Mouse (Mus musculus) E14TG2a.4 (cell line): ENCODE results near the gene Ddx19b.
"Not testable (repeated sequence)": the region's sequence is repeated elsewhere in the genome, so short reads cannot be mapped to it uniquely, and the experiment has no call there.

Experiments
- H3K27me3 ChIP-seq: 2 replicates; pipeline ENCODE4 v1.6.1; 2014; ENCODE audit warnings: low read length, control low read depth; ENCODE audit not compliant: insufficient read depth
- H3K36me3 ChIP-seq: 2 replicates; pipeline ENCODE4 v1.6.1; 2014; ENCODE audit warnings: low read length, control low read depth; ENCODE audit not compliant: insufficient read depth
- H3K4me1 ChIP-seq: replicated peaks from 2 replicates; pipeline ENCODE4 v1.6.1; 2014; ENCODE audit warnings: low read depth, low read length, control low read depth
- H3K4me3 ChIP-seq: replicated peaks from 2 replicates; pipeline ENCODE4 v1.5.1; 2014; ENCODE audit warnings: mild to moderate bottlenecking, low read length
- H3K9me3 ChIP-seq: 2 replicates; pipeline ENCODE4 v1.6.1; 2014; ENCODE audit warnings: low read length, control low read depth
- CTCF ChIP-seq: conservative IDR thresholded peaks from 2 replicates; pipeline ENCODE4 v1.5.1; 2014; ENCODE audit warnings: low read length
- NANOG ChIP-seq: IDR thresholded peaks from 2 replicates; pipeline ENCODE4 v1.6.1; 2014; ENCODE audit warnings: borderline replicate concordance, low read length, mixed read lengths
- POU5F1 ChIP-seq: IDR thresholded peaks from 2 replicates; pipeline ENCODE4 v1.6.1; 2014; ENCODE audit warnings: low read length, borderline replicate concordance

Gene Ddx19b

GRCm38 (mm10) chr8:110964666-110965065 is 66.9 kb downstream of the Ddx19b start:
- TF ChIP-seq CTCF, result no peak
- no peak for TF ChIP-seq POU5F1
- TF ChIP-seq NANOG, result no peak
- Histone ChIP-seq H3K36me3 (peaks cover 58% of the 10 kb centered on the region), H3K4me3 (no peak overlapping the region), H3K27me3 (no peaks in the 10 kb centered on the region), H3K9me3 (no peaks in the 10 kb centered on the region), H3K4me1 (peaks cover 23% of the 10 kb centered on the region)

GRCm38 (mm10) chr8:110963051-110963450 is 68.5 kb downstream of the Ddx19b start:
- TF ChIP-seq POU5F1, result no peak
- no peak for TF ChIP-seq CTCF
- TF ChIP-seq NANOG, result no peak

GRCm38 (mm10) chr8:110959906-110960305 is 71.6 kb downstream of the Ddx19b start:
- Histone ChIP-seq H3K9me3 (no peaks in the 10 kb centered on the region), H3K27me3 (no peaks in the 10 kb centered on the region), H3K4me3 (no peak overlapping the region), H3K36me3 (peaks cover 55% of the 10 kb centered on the region), H3K4me1 (peaks cover 37% of the 10 kb centered on the region)
- no peak for TF ChIP-seq NANOG
- no peak for TF ChIP-seq CTCF
- no peak for TF ChIP-seq POU5F1

More at GRCm38 (mm10) chr8:110963051-110963450, 68.5 kb downstream of the Ddx19b start:
- Histone ChIP-seq H3K4me3 (no peak overlapping the region), H3K27me3 (no peaks in the 10 kb centered on the region), H3K36me3 (peaks cover 62% of the 10 kb centered on the region), H3K9me3 (no peaks in the 10 kb centered on the region), H3K4me1 (peaks cover 19% of the 10 kb centered on the region)

- peaks cover 40% of the 10 kb centered on the region for H3K4me1 ChIP-seq
- no peak for TF ChIP-seq POU5F1
- TF ChIP-seq NANOG, result no peak
- no peak for TF ChIP-seq CTCF
- H3K27me3 ChIP-seq, result no peaks in the 10 kb centered on the region
- H3K4me3 ChIP-seq, result no peak overlapping the region
- no peaks in the 10 kb centered on the region for H3K9me3 ChIP-seq
- peaks cover 54% of the 10 kb centered on the region for H3K36me3 ChIP-seq
These were observed 72.3 kb downstream of the Ddx19b start for GRCm38 (mm10) chr8:110959071-110959780.

- Histone ChIP-seq H3K36me3 (peaks cover 52% of the 10 kb centered on the region), H3K4me1 (peaks cover 40% of the 10 kb centered on the region)
- H3K4me3 ChIP-seq, H3K27me3 ChIP-seq, H3K9me3 ChIP-seq: not testable (repeated sequence)
These were observed 73.0 kb downstream of the Ddx19b start for GRCm38 (mm10) chr8:110958553-110958952.

GRCm38 (mm10) chr8:110958135-110958534 is 73.4 kb downstream of the Ddx19b start:
- peaks cover 40% of the 10 kb centered on the region for H3K4me1 ChIP-seq
- peak overlapping the region; percentile 50 for H3K4me3 ChIP-seq
- TF ChIP-seq POU5F1 (no peak), CTCF (no peak), NANOG (no peak)
- H3K36me3 ChIP-seq, result peaks cover 50% of the 10 kb centered on the region
- H3K9me3 ChIP-seq, result no peaks in the 10 kb centered on the region
- H3K27me3 ChIP-seq, result no peaks in the 10 kb centered on the region

- no peak for TF ChIP-seq POU5F1
- no peak for TF ChIP-seq NANOG
- no peak for TF ChIP-seq CTCF
- peak overlapping the region; percentile 50 for H3K4me3 ChIP-seq
- H3K9me3 ChIP-seq, result no peaks in the 10 kb centered on the region
- H3K27me3 ChIP-seq, result no peaks in the 10 kb centered on the region
- peaks cover 44% of the 10 kb centered on the region for H3K36me3 ChIP-seq
- H3K4me1 ChIP-seq, result peaks cover 39% of the 10 kb centered on the region
These were observed 74.1 kb downstream of the Ddx19b start for GRCm38 (mm10) chr8:110957471-110957870.

- Histone ChIP-seq H3K9me3 (no peaks in the 10 kb centered on the region), H3K4me3 (peak overlapping the region; percentile 50; the same call in 1 of the 2 replicates), H3K27me3 (no peaks in the 10 kb centered on the region), H3K36me3 (peaks cover 38% of the 10 kb centered on the region), H3K4me1 (peaks cover 33% of the 10 kb centered on the region)
- TF ChIP-seq CTCF, result no peak
- no peak for TF ChIP-seq NANOG
- no peak for TF ChIP-seq POU5F1
These were observed 74.7 kb downstream of the Ddx19b start for GRCm38 (mm10) chr8:110956619-110957450.

- H3K4me3 ChIP-seq, result no peak overlapping the region
- H3K36me3 ChIP-seq, result peaks cover 30% of the 10 kb centered on the region
- no peaks in the 10 kb centered on the region for H3K27me3 ChIP-seq
- peaks cover 44% of the 10 kb centered on the region for H3K4me1 ChIP-seq
- no peaks in the 10 kb centered on the region for H3K9me3 ChIP-seq
- TF ChIP-seq CTCF, result no peak
- TF ChIP-seq NANOG, result no peak
- TF ChIP-seq POU5F1, result no peak
These were observed 76.8 kb downstream of the Ddx19b start for GRCm38 (mm10) chr8:110954776-110955175.
